ENCODE assay signal across 23 mouse cellular contexts in the genomic region with DNA sequence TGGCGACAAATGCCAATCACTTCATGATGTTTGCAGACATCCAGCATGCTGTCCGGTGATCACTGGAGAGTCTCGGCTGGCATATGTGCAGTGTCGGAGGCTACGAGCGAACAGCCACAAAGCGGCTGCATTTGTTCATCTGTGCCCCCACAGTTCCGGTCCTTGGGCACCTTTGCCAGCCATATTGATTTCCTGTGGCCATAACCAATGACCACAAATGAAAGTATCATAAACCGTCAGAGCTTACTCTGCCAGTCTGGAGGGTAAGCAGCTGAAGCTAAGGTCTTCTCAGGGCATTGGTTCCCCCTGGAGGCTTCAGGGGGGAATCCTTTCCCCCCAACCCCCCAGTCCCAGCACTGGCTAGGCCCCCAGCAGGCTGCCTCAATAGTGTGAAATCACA. TPM values are rescaled to one million over a fixed set of nuclear protein-coding genes. Genes with fewer than 3 reads are reported as not detected.
DNase-seq lines count a peak whose midpoint lies in the region; ATAC-seq lines count a peak whose summit lies in the region.
"Had no signal": no experiment of that assay in that cellular context is flagged by ENCODE, and none has a peak within 500 bp of the region (broad histone marks: within the 10 kb centered on the region; RNA-seq: fewer than 3 reads in every experiment).

No protein-coding gene starts in this region.

- DNase-seq in thymus, postnatal 0 days (ENCODE audit: low spot score): peak; percentile 26
- DNase-seq in thymus, postnatal 10 days (ENCODE audit: low spot score in 2 of 2): no peak
- DNase-seq in ovary, postnatal 10 days (ENCODE audit: low spot score): no peak
- DNase-seq in spleen, adult 12 weeks (ENCODE audit: low spot score): no peak
- no peak for DNase-seq in kidney, postnatal 36 days
- DNase-seq: adrenal gland, postnatal 10 days; cerebellum, adult 9-11 months; gastrocnemius, postnatal 10 days; heart, postnatal 4 days; kidney, adult 18-20 months; kidney, postnatal 4 days; left cerebral cortex, postnatal 4 days; liver, postnatal 0 days; lung, postnatal 4 days; midbrain, embryonic 14.5 days; right cerebral cortex, adult 18-20 months; thymus, adult 2 months had no signal

- peak; percentile 89 for ATAC-seq in granulocyte monocyte progenitor cell, adult 5-6 weeks (replicated peaks; ENCODE audit: poor library complexity, severe bottlenecking)
- ATAC-seq in megakaryocyte progenitor cell, adult 5-6 weeks (replicated peaks; ENCODE audit: poor library complexity): peak; percentile 78
- ATAC-seq: forebrain, embryonic 16.5 days; liver, embryonic 12.5 days; liver, postnatal 0 days; lung, postnatal 0 days had no signal

RNA-seq across cellular contexts. Expression of a gene that starts 29.4 kb away (rescaled TPM):
- 22.5 and 26.7 TPM in 2 replicates for polyA plus RNA-seq in thymus, postnatal 0 days (2015; fragmentation: Nextera tagmentation; extraction: Ambion mirVana)
- 40.6 and 45.9 TPM in 2 replicates for total RNA-seq in granulocyte monocyte progenitor cell, adult 5-6 weeks (2014; fragmentation: Nextera tagmentation)
- total RNA-seq in granulocyte monocyte progenitor cell, adult 5-6 weeks (2017): 7.2 and 17.1 TPM in 2 replicates
- total RNA-seq in megakaryocyte progenitor cell, adult 5-6 weeks (2015): 15.6 and 18.1 TPM in 2 replicates
- 10.5 and 13.5 TPM in 2 replicates for total RNA-seq in megakaryocyte progenitor cell, adult 5-6 weeks (2017)

RNA-seq across cellular contexts. Expression of a gene that starts 34.3 kb away (rescaled TPM):
- 8.2 and 8.8 TPM in 2 replicates for polyA plus RNA-seq in thymus, postnatal 0 days (2015; fragmentation: Nextera tagmentation; extraction: Ambion mirVana)
- 6.8 and 16.7 TPM in 2 replicates for total RNA-seq in granulocyte monocyte progenitor cell, adult 5-6 weeks (2014; fragmentation: Nextera tagmentation)
- 7.6 and 18.3 TPM in 2 replicates for total RNA-seq in granulocyte monocyte progenitor cell, adult 5-6 weeks (2017)
- 6.1 and 8.3 TPM in 2 replicates for total RNA-seq in megakaryocyte progenitor cell, adult 5-6 weeks (2015)
- total RNA-seq in megakaryocyte progenitor cell, adult 5-6 weeks (2017): 8.5 and 11.6 TPM in 2 replicates
- polyA plus RNA-seq: erythroblast, embryonic 14.5 days had no signal
